8 mouse cellular contexts compared by ENCODE assay signal in the genomic region with DNA sequence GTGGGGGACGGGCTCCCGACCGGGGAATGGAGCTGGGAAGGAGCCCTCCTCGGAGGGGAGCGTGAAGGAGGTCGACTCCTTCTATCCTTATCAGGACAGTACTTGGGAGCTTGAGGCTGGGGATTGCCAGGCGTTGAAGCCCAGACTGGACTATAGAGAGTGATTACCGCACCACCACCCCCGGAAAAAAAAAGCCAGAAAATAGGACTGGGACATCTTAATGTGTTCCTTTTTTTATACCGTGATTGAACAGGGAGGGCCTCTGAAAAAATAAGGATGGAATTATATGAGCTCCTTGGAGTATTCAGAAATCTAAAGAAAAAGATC. TPM values are rescaled to one million over a fixed set of nuclear protein-coding genes. Genes with fewer than 3 reads are reported as not detected.
DNase-seq lines count a peak whose midpoint lies in the region; ATAC-seq and TF ChIP-seq lines count a peak whose summit lies in the region.

No protein-coding gene starts in this region.

- H3K9ac ChIP-seq in embryonic facial prominence, embryonic 12.5 days = peak overlapping the region; percentile 96
- H3K9ac ChIP-seq in intestine, postnatal 0 days (ENCODE audit: low read depth, low read length) = peak overlapping the region; percentile 73
- H3K9ac ChIP-seq in neural tube, embryonic 14.5 days (replicated peaks; ENCODE audit: low read depth, low read length) = peak overlapping the region; percentile 100

- no peak for ATAC-seq in embryonic facial prominence, embryonic 12.5 days (ENCODE audit: insufficient number of reproducible peaks, insufficient read depth, low FRiP score, low TSS enrichment)
- ATAC-seq in intestine, postnatal 0 days = no peak
- no peak for ATAC-seq in neural tube, embryonic 14.5 days (ENCODE audit: low read depth)

- H3K27me3 ChIP-seq in embryonic facial prominence, embryonic 12.5 days = no peaks in the 10 kb centered on the region
- H3K27me3 ChIP-seq in intestine, postnatal 0 days (replicated peaks; ENCODE audit: control insufficient read depth, insufficient read depth, low read length) = no peaks in the 10 kb centered on the region
- H3K27me3 ChIP-seq in neural tube, embryonic 14.5 days (ENCODE audit: control insufficient read depth, insufficient read depth, low read length) = no peaks in the 10 kb centered on the region; the same call in 1 of the 2 replicates

- intact Hi-C loops in left cerebral cortex, adult 2 months (cut with DNase I) = loop anchor here (5.0 kb wide), 3 partner anchors 51 to 386 kb away; a partner anchor contains a TSS
- intact Hi-C loops in left cerebral cortex, postnatal 10 days (cut with DNase I) = loop anchor here (10.0 kb wide), 1 partner anchor 384 kb away; no protein-coding TSS in a partner anchor

- TF ChIP-seq CTCF in left cerebral cortex, adult 2 months (IDR thresholded peaks at IDR 0.05) = no peak
- TF ChIP-seq CTCF in intestine, postnatal 0 days (IDR thresholded peaks at IDR 0.05; ENCODE audit: low read depth) = no peak

- WGBS in embryonic facial prominence, embryonic 12.5 days = under 1% methylated on average over 10 of the region's 10 CpGs
- WGBS in intestine, postnatal 0 days = under 1% methylated on average over 10 of the region's 10 CpGs
- 0% methylated on average over 10 of the region's 10 CpGs for WGBS in neural tube, embryonic 14.5 days

- peaks cover 39% of the 10 kb centered on the region for H3K36me3 ChIP-seq in embryonic facial prominence, embryonic 12.5 days
- H3K36me3 ChIP-seq in intestine, postnatal 0 days (ENCODE audit: control insufficient read depth, insufficient read depth) = peaks cover 24% of the 10 kb centered on the region
- peaks cover 16% of the 10 kb centered on the region for H3K36me3 ChIP-seq in neural tube, embryonic 14.5 days (ENCODE audit: control insufficient read depth, insufficient read depth, low read length)

- H3K27ac ChIP-seq in left cerebral cortex, adult 2 months = peak overlapping the region; percentile 99
- peak overlapping the region; percentile 100 for H3K27ac ChIP-seq in embryonic facial prominence, embryonic 12.5 days
- H3K27ac ChIP-seq in intestine, postnatal 0 days (ENCODE audit: low read depth, low read length) = peak overlapping the region; percentile 97
- H3K27ac ChIP-seq in neural tube, embryonic 14.5 days (ENCODE audit: low read depth, low read length) = peak overlapping the region; percentile 100

- peak overlapping the region; percentile 69; the same call in 1 of the 2 replicates for H3K4me2 ChIP-seq in embryonic facial prominence, embryonic 12.5 days (replicated peaks)
- H3K4me2 ChIP-seq in intestine, postnatal 0 days (replicated peaks; ENCODE audit: low read depth) = peak overlapping the region; percentile 62
- H3K4me2 ChIP-seq in neural tube, embryonic 14.5 days (ENCODE audit: low read depth, low read length) = peak overlapping the region; percentile 59

- DNase-seq in left cerebral cortex, adult 2 months (ENCODE audit: extremely low spot score in 1 of 2, low spot score in 2 of 2) = no peak
- no peak for DNase-seq in left cerebral cortex, postnatal 10 days (ENCODE audit: extremely low spot score in 1 of 2, low spot score in 2 of 2)
- no peak for DNase-seq in cerebellum, adult 9-10 months
- DNase-seq in ovary, postnatal 10 days (ENCODE audit: low spot score) = no peak
- DNase-seq in kidney, postnatal 10 days = no peak

- peaks cover 22% of the 10 kb centered on the region for H3K4me1 ChIP-seq in embryonic facial prominence, embryonic 12.5 days
- H3K4me1 ChIP-seq in intestine, postnatal 0 days (replicated peaks; ENCODE audit: control insufficient read depth, insufficient read depth, low read length) = no peaks in the 10 kb centered on the region
- peaks cover 22% of the 10 kb centered on the region for H3K4me1 ChIP-seq in neural tube, embryonic 14.5 days (ENCODE audit: control insufficient read depth, insufficient read depth, low read length)

- H3K4me3 ChIP-seq in left cerebral cortex, adult 2 months = peak overlapping the region; percentile 99
- peak overlapping the region; percentile 94 for H3K4me3 ChIP-seq in embryonic facial prominence, embryonic 12.5 days
- peak overlapping the region; percentile 89 for H3K4me3 ChIP-seq in intestine, postnatal 0 days (ENCODE audit: low read depth, low read length)
- peak overlapping the region; percentile 100 for H3K4me3 ChIP-seq in neural tube, embryonic 14.5 days (ENCODE audit: low read depth, low read length)

- H3K9me3 ChIP-seq in embryonic facial prominence, embryonic 12.5 days = no peaks in the 10 kb centered on the region
- H3K9me3 ChIP-seq in intestine, postnatal 0 days (ENCODE audit: control insufficient read depth) = no peaks in the 10 kb centered on the region
- no peaks in the 10 kb centered on the region for H3K9me3 ChIP-seq in neural tube, embryonic 14.5 days (ENCODE audit: control insufficient read depth, low read length)

RNA-seq across cellular contexts. Expression of a gene that starts 1.0 kb away (rescaled TPM):
- 100 to 1,000 TPM; 121 to 128 TPM for total RNA-seq in left cerebral cortex, adult 2 months (2021)
- 100 to 1,000 TPM; 171 to 176 TPM for total RNA-seq in left cerebral cortex, postnatal 10 days (2021)
- 545 and 581 TPM in 2 replicates for polyA plus RNA-seq in embryonic facial prominence, embryonic 12.5 days (2016; fragmentation: Nextera tagmentation; extraction: Ambion mirVana)
- 168 and 172 TPM in 2 replicates for polyA plus RNA-seq in intestine, postnatal 0 days (2015; fragmentation: Nextera tagmentation; extraction: Ambion mirVana)
- polyA plus RNA-seq in neural tube, embryonic 14.5 days (2014; fragmentation: Nextera tagmentation; extraction: Ambion mirVana) = 360 and 386 TPM in 2 replicates

RNA-seq across cellular contexts. Expression of a gene that starts 1.4 kb away (rescaled TPM):
- total RNA-seq in left cerebral cortex, adult 2 months (2021) = 100 to 1,000 TPM; 483 to 488 TPM
- total RNA-seq in left cerebral cortex, postnatal 10 days (2021) = 100 to 1,000 TPM; 545 to 564 TPM
- 2,177 and 2,461 TPM in 2 replicates for polyA plus RNA-seq in embryonic facial prominence, embryonic 12.5 days (2016; fragmentation: Nextera tagmentation; extraction: Ambion mirVana)
- 654 and 678 TPM in 2 replicates for polyA plus RNA-seq in intestine, postnatal 0 days (2015; fragmentation: Nextera tagmentation; extraction: Ambion mirVana)
- 791 and 971 TPM in 2 replicates for polyA plus RNA-seq in neural tube, embryonic 14.5 days (2014; fragmentation: Nextera tagmentation; extraction: Ambion mirVana)

RNA-seq across cellular contexts. Expression of a gene that starts 38.7 kb away (rescaled TPM):
- 1 to 10 TPM; 1.5 to 1.7 TPM for total RNA-seq in left cerebral cortex, adult 2 months (2021)
- total RNA-seq in left cerebral cortex, postnatal 10 days (2021) = 1 to 10 TPM; 4.4 to 6.9 TPM
- polyA plus RNA-seq in embryonic facial prominence, embryonic 12.5 days (2016; fragmentation: Nextera tagmentation; extraction: Ambion mirVana) = 1.9 and 2.1 TPM in 2 replicates
- polyA plus RNA-seq in intestine, postnatal 0 days (2015; fragmentation: Nextera tagmentation; extraction: Ambion mirVana) = 0.99 and 1.1 TPM in 2 replicates
- polyA plus RNA-seq in neural tube, embryonic 14.5 days (2014; fragmentation: Nextera tagmentation; extraction: Ambion mirVana) = 4.2 and 4.6 TPM in 2 replicates

RNA-seq across cellular contexts. Expression of a gene that starts 52.6 kb away (rescaled TPM):
- 100 to 1,000 TPM in 1 of 2 experiments, 10 to 100 TPM in 1; 94.9 to 102 TPM for total RNA-seq in left cerebral cortex, adult 2 months (2021)
- total RNA-seq in left cerebral cortex, postnatal 10 days (2021) = 100 to 1,000 TPM; 127 to 133 TPM
- 17.2 and 21.1 TPM in 2 replicates for polyA plus RNA-seq in embryonic facial prominence, embryonic 12.5 days (2016; fragmentation: Nextera tagmentation; extraction: Ambion mirVana)
- polyA plus RNA-seq in intestine, postnatal 0 days (2015; fragmentation: Nextera tagmentation; extraction: Ambion mirVana) = 8.4 and 10.1 TPM in 2 replicates
- polyA plus RNA-seq in neural tube, embryonic 14.5 days (2014; fragmentation: Nextera tagmentation; extraction: Ambion mirVana) = 62.4 and 63.9 TPM in 2 replicates
